Mouse (Mus musculus): Measurements from ENCODE around the gene Gm10271. TPM values are rescaled to one million over a fixed set of nuclear protein-coding genes. Genes with fewer than 3 reads are reported as not detected.
A peak's percentile ranks its signal among the peaks of the same experiment; 100 is the strongest.

The Gm10271 gene
- polyA plus RNA-seq, 1 experiment from 2014 or later: not detected

DNA sequence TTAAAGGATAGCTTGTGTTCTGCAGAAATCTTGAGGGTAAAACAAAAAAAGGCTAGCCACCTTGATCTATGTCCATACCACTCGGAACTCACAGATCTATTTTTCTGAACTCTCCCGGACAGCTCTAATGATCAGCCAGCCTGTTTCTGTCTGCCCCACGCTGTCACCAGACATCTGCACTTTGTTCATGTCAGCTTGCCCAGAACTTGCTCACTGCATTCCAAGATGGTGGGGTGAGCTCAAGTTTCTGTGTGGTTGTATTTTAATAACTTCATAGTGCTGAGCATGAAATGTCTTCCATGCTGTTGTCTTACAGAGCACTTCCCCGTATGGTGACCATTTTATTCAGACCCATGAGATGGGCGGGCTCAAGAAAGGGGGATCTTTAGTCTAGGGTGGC lies 7.1 kb downstream of the Gm10271 start:
- TF ChIP-seq CTCF (IDR thresholded peaks at IDR 0.05; ENCODE audit: low read depth) (no peak), EP300 (IDR thresholded peaks at IDR 0.05; ENCODE audit: low read depth) (no peak)
- Histone ChIP-seq H3K27me3 (ENCODE audit: insufficient read depth, low read length) (no peaks in the 10 kb centered on the region), H3K9ac (replicated peaks) (no peak overlapping the region), H3K4me1 (ENCODE audit: insufficient read depth) (no peaks in the 10 kb centered on the region), H3K4me3 (ENCODE audit: low read depth, low read length) (no peak overlapping the region), H3K4me2 (ENCODE audit: low read depth, low read length) (no peak overlapping the region), H3K9me3 (ENCODE audit: low read length) (no peaks in the 10 kb centered on the region), H3K27ac (ENCODE audit: low read depth) (no peak overlapping the region), H3K36me3 (replicated peaks; ENCODE audit: insufficient read depth, low read length) (no peaks in the 10 kb centered on the region)
- ATAC-seq (no peak), DNase-seq (no peak)
- 69% methylated on average over 5 of the region's 5 CpGs for WGBS (ENCODE audit: insufficient replicate concordance)

DNA sequence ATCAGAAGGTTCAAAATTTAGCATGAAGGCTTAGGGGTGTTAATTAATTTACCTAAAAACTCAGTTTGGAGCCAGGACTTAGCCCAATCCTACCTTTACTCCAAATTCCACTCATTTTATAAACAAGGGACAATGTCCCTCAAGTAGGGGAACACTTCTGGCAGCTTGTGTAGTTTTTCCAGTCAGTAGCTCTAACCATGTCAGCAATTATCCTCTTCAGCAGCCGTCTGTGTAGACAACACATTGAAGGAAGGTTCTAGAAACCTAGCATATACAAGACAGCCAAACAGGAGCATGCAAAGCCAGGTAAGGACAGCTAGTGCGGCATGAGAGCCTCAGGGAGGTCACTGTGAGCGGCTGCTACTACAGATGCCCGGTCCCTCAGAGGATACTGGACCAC lies 7.8 kb downstream of the Gm10271 start:
- H3K9me3 ChIP-seq (ENCODE audit: low read length): no peaks in the 10 kb centered on the region
- no peaks in the 10 kb centered on the region for H3K27me3 ChIP-seq (ENCODE audit: insufficient read depth, low read length)
- H3K4me2 ChIP-seq (ENCODE audit: low read depth, low read length): no peak overlapping the region
- H3K4me1 ChIP-seq (ENCODE audit: insufficient read depth): no peaks in the 10 kb centered on the region
- no peak overlapping the region for H3K27ac ChIP-seq (ENCODE audit: low read depth)
- no peak overlapping the region for H3K4me3 ChIP-seq (ENCODE audit: low read depth, low read length)
- no peak for TF ChIP-seq EP300 (IDR thresholded peaks at IDR 0.05; ENCODE audit: low read depth)
- TF ChIP-seq CTCF (IDR thresholded peaks at IDR 0.05; ENCODE audit: low read depth): no peak
- 75% methylated on average over 4 of the region's 4 CpGs for WGBS (ENCODE audit: insufficient replicate concordance)
- no peak overlapping the region for H3K9ac ChIP-seq (replicated peaks)
- no peaks in the 10 kb centered on the region for H3K36me3 ChIP-seq (replicated peaks; ENCODE audit: insufficient read depth, low read length)
- ATAC-seq: no peak
- no peak for DNase-seq

DNA sequence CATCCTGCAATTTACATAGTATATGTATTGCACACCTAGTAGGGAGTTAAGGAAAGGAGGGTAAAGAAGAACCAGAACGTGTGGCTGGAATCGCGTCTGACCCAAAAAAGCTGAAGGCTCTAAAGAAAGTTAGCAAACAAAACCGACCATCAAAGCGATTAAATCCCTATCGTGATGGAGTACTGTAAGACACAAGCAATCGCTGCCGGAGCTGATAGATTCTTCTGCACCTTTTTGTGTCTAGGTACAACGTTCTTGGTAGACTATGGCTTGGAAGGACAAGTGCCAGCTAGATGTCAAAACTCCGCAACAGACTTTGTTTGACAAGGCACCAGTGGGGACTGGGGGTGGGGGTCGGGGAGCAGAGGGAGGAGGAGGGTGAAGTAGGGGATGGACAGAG lies 8.3 kb downstream of the Gm10271 start:
- Histone ChIP-seq H3K9me3 (ENCODE audit: low read length) (no peaks in the 10 kb centered on the region), H3K9ac (replicated peaks) (no peak overlapping the region)
- TF ChIP-seq CTCF (IDR thresholded peaks at IDR 0.05; ENCODE audit: low read depth) (no peak), EP300 (IDR thresholded peaks at IDR 0.05; ENCODE audit: low read depth) (no peak)

GRCm38 (mm10) chr10:116962803-116963202 lies 9.6 kb downstream of the Gm10271 start:
- Histone ChIP-seq H3K27me3 (ENCODE audit: insufficient read depth, low read length) (no peaks in the 10 kb centered on the region), H3K4me3 (ENCODE audit: low read depth, low read length) (no peak overlapping the region), H3K9me3 (ENCODE audit: low read length) (no peaks in the 10 kb centered on the region), H3K27ac (ENCODE audit: low read depth) (no peak overlapping the region), H3K4me1 (ENCODE audit: insufficient read depth) (no peaks in the 10 kb centered on the region), H3K4me2 (ENCODE audit: low read depth, low read length) (no peak overlapping the region), H3K9ac (replicated peaks) (no peak overlapping the region), H3K36me3 (replicated peaks; ENCODE audit: insufficient read depth, low read length) (no peaks in the 10 kb centered on the region)
- WGBS (ENCODE audit: insufficient replicate concordance): 59% methylated on average over 17 of the region's 17 CpGs
- no peak for DNase-seq
- peak; percentile 28 for TF ChIP-seq CTCF (IDR thresholded peaks at IDR 0.05; ENCODE audit: low read depth)
- TF ChIP-seq EP300 (IDR thresholded peaks at IDR 0.05; ENCODE audit: low read depth): no peak
- no peak for ATAC-seq

More for the DNA sequence above, 8.3 kb downstream of the Gm10271 start:
- H3K27me3 ChIP-seq (ENCODE audit: insufficient read depth, low read length): no peaks in the 10 kb centered on the region
- no peak overlapping the region for H3K27ac ChIP-seq (ENCODE audit: low read depth)
- no peak for ATAC-seq
- no peaks in the 10 kb centered on the region for H3K4me1 ChIP-seq (ENCODE audit: insufficient read depth)
- H3K4me2 ChIP-seq (ENCODE audit: low read depth, low read length): no peak overlapping the region
- WGBS (ENCODE audit: insufficient replicate concordance): 75% methylated on average over 11 of the region's 11 CpGs
- H3K36me3 ChIP-seq (replicated peaks; ENCODE audit: insufficient read depth, low read length): no peaks in the 10 kb centered on the region
- H3K4me3 ChIP-seq (ENCODE audit: low read depth, low read length): no peak overlapping the region
- no peak for DNase-seq

DNA sequence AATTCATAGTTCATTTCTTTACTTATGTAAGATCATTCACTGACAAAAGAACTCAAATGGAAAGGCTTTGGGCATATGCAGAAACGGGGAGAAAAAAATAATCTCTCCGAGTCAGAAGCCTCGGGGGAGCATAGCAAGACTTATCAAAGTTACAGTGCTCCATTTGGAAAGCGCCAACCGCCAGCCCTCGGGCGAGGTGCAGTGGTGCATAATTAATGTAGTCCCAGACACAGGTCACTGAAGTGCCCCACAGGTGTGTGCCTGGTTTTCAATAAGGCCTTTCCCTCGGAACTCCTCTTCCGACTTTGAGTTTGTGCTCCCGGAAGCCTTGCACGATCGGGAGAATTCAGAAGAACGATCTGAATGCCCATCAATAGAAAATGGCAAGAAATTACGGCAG lies 10.3 kb downstream of the Gm10271 start:
- H3K4me1 ChIP-seq (ENCODE audit: insufficient read depth): no peaks in the 10 kb centered on the region
- H3K4me2 ChIP-seq (ENCODE audit: low read depth, low read length): no peak overlapping the region
- no peak overlapping the region for H3K27ac ChIP-seq (ENCODE audit: low read depth)
- no peaks in the 10 kb centered on the region for H3K27me3 ChIP-seq (ENCODE audit: insufficient read depth, low read length)
- no peaks in the 10 kb centered on the region for H3K9me3 ChIP-seq (ENCODE audit: low read length)
- no peaks in the 10 kb centered on the region for H3K36me3 ChIP-seq (replicated peaks; ENCODE audit: insufficient read depth, low read length)
- H3K9ac ChIP-seq (replicated peaks): no peak overlapping the region
- no peak for ATAC-seq
- WGBS (ENCODE audit: insufficient replicate concordance): 80% methylated on average over 14 of the region's 14 CpGs
- no peak for DNase-seq
- no peak overlapping the region for H3K4me3 ChIP-seq (ENCODE audit: low read depth, low read length)
- no peak for TF ChIP-seq CTCF (IDR thresholded peaks at IDR 0.05; ENCODE audit: low read depth)

DNA sequence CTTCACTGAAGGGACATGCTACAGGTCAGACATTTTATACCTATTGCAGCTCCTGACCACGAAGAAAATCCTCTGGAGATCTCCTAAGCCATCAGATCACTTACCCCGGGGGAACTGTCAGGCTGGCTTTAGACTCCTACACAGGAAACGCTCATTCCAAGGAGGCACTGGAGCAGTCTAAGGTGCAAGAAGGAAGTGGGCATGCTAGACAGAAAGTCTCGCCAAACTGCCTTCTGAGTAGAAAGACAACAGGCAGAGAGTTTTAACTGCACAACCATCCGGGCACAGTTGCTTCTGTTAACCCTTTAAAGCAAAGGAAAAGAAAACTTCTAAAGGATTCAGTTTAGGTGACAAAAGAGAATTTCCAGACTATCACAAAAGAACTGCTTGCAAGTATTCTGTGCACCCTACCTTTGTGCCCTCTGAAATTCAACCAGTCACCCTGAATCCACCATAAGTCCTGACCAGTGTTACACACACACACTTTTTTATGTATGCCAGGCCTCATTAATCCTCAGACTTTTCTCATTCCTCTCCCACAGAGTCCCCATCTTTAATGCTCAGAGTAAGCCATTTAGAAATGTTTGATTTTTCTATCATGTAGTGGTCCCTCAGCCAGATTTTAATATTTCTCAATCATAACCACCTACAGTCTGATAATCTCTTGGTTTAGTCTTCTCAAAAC lies 14.4 kb downstream of the Gm10271 start:
- DNase-seq (no peak), ATAC-seq (no peak)
- TF ChIP-seq CTCF (IDR thresholded peaks at IDR 0.05; ENCODE audit: low read depth) (no peak), EP300 (IDR thresholded peaks at IDR 0.05; ENCODE audit: low read depth) (no peak)
- no peak overlapping the region for H3K27ac ChIP-seq (ENCODE audit: low read depth)
- no peak overlapping the region for H3K9ac ChIP-seq (replicated peaks)
- H3K9me3 ChIP-seq (ENCODE audit: low read length): 0 out of 2 replicates have a peak, but pooled peaks cover 2% of the 10 kb centered on the region
- WGBS (ENCODE audit: insufficient replicate concordance): 18% methylated on average over 5 of the region's 5 CpGs
- no peaks in the 10 kb centered on the region for H3K27me3 ChIP-seq (ENCODE audit: insufficient read depth, low read length)
- H3K4me3 ChIP-seq (ENCODE audit: low read depth, low read length): no peak overlapping the region
- no peak overlapping the region for H3K4me2 ChIP-seq (ENCODE audit: low read depth, low read length)
- H3K36me3 ChIP-seq (replicated peaks; ENCODE audit: insufficient read depth, low read length): no peaks in the 10 kb centered on the region
- H3K4me1 ChIP-seq (ENCODE audit: insufficient read depth): no peaks in the 10 kb centered on the region

Data from liver, postnatal 0 days (tissue).